In genomic region chr4:128908586-128909377, GRCm38 (mm10) we compare ENCODE assay signal across 8 mouse cellular contexts. TPM values are rescaled to one million over a fixed set of nuclear protein-coding genes. Genes with fewer than 3 reads are reported as not detected.
A peak's percentile ranks its signal among the peaks of the same experiment; 100 is the strongest.
DNase-seq lines count a peak whose midpoint lies in the region.

No protein-coding gene starts in this region.

- DNase-seq in adrenal gland, adult 2 months, result peak; percentile 50
- DNase-seq in adrenal gland, adult 8-10 months, result no peak
- peak; percentile 45 for DNase-seq in right cerebral cortex, postnatal 4 days
- no peak for DNase-seq in right cerebral cortex, postnatal 14 days
- DNase-seq in embryo, embryonic 10 days (ENCODE audit: low spot score), result peak; percentile 86
- DNase-seq in induced T-regulatory cell, adult 2 months (ENCODE audit: low read depth), result peak; percentile 64
- DNase-seq in lung, postnatal 25 days (ENCODE audit: low spot score), result peak; percentile 63
- DNase-seq in thymus, postnatal 14 days, result peak; percentile 47

RNA-seq across cellular contexts. Expression of gene Trim62, which starts 25.4 kb away (rescaled TPM):
- total RNA-seq in adrenal gland, adult 2 months (2021), result 10 to 100 TPM in 1 of 2 experiments, 1 to 10 TPM in 1; 8.4 to 12.5 TPM
- polyA plus RNA-seq in adrenal gland, adult 2 months (2012; rRNA removed), result 26.5 and 32.3 TPM in 2 replicates
- total RNA-seq in adrenal gland, adult 8-10 months (2022), result 10 to 100 TPM in 3 of 4 experiments, 1 to 10 TPM in 1; 9.0 to 14.6 (median 11.1) TPM

RNA-seq across cellular contexts. Expression of gene Azin2, which starts 53.5 kb away (rescaled TPM):
- total RNA-seq in adrenal gland, adult 2 months (2021), result 10 to 100 TPM; 36.2 to 55.1 TPM
- polyA plus RNA-seq in adrenal gland, adult 2 months (2012; rRNA removed), result 39.0 and 45.9 TPM in 2 replicates
- 100 to 1,000 TPM in 1 of 4 experiments, 10 to 100 TPM in 3; 46.0 to 102 (median 75.5) TPM for total RNA-seq in adrenal gland, adult 8-10 months (2022)

Comparison
In these comparisons a context has a peak if more than half of its experiments do, and no peak if none do; other contexts are left out.
1. DNase-seq: peak in adrenal gland, adult 2 months (single experiment), right cerebral cortex, postnatal 4 days (single experiment), embryo, embryonic 10 days (single experiment), induced T-regulatory cell, adult 2 months (single experiment), lung, postnatal 25 days (single experiment) and thymus, postnatal 14 days (single experiment); none in adrenal gland, adult 8-10 months (single experiment) and right cerebral cortex, postnatal 14 days (single experiment).